Mouse (Mus musculus) CH12.LX (cell line): ENCODE results near the gene Gas7. TPM values are rescaled to one million over a fixed set of nuclear protein-coding genes. Genes with fewer than 3 reads are reported as not detected.

Experiments used
- DNase-seq: peaks from one replicate; pipeline ENCODE4 v3.0.0-alpha.2; 2013; ENCODE audit errors: extremely low read depth
- H3K27ac ChIP-seq: 2 replicates; pipeline ENCODE4 v1.5.1; 2012; ENCODE audit warnings: low read depth, mild to moderate bottlenecking, control low read depth, moderate library complexity; ENCODE audit not compliant: insufficient read depth
- H3K27me3 ChIP-seq: replicated peaks from 2 replicates; pipeline ENCODE3; 2012; ENCODE audit warnings: inconsistent platforms
- H3K36me3 ChIP-seq, 2 experiments: replicated peaks in 1 of 2; 2 replicates each; pipeline versions ENCODE3 to v1.6.1; 2012; ENCODE audit warnings: inconsistent platforms in 1 of 2, low read length in 1 of 2, mild to moderate bottlenecking in 1 of 2, mixed read lengths in 1 of 2, moderate library complexity in 1 of 2; ENCODE audit not compliant: control insufficient read depth in 1 of 2, insufficient read depth in 1 of 2
- H3K4me1 ChIP-seq, 2 experiments: 2 replicates each; pipeline ENCODE4 v1.6.1; 2012; ENCODE audit warnings: inconsistent platforms in 1 of 2, moderate library complexity in 1 of 2; ENCODE audit not compliant: insufficient read depth in 2 of 2, control insufficient read depth in 1 of 2
- H3K4me2 ChIP-seq: 2 replicates; pipeline ENCODE4 v1.6.1; 2012; ENCODE audit warnings: low read depth, mild to moderate bottlenecking, control low read depth; ENCODE audit not compliant: poor library complexity, insufficient read depth, severe bottlenecking
- H3K4me3 ChIP-seq, 3 experiments: fragments of 150-350 bp in 1 of 3; sonication (generic) in 1 of 3; replicated peaks in 1 of 3; 2 replicates each; pipeline versions ENCODE3 to v1.5.1; 2011 to 2012; ENCODE audit warnings: low read depth in 2 of 3, low read length in 2 of 3, mild to moderate bottlenecking in 2 of 3, moderate library complexity in 2 of 3, control low read depth in 1 of 3, improper control_type of control experiment in 1 of 3, inconsistent platforms in 1 of 3, mixed read lengths in 1 of 3; ENCODE audit not compliant: poor library complexity in 1 of 3
- H3K79me2 ChIP-seq: replicated peaks from 2 replicates; pipeline ENCODE4 v1.6.1; 2012; ENCODE audit warnings: mild to moderate bottlenecking, moderate library complexity; ENCODE audit not compliant: control insufficient read depth, poor library complexity, insufficient read depth, severe bottlenecking; ENCODE audit errors: extremely low read depth
- H3K9ac ChIP-seq: 2 replicates; pipeline ENCODE4 v1.6.1; 2012; ENCODE audit warnings: low read depth, mild to moderate bottlenecking, control low read depth, moderate library complexity; ENCODE audit not compliant: insufficient read depth
- H3K9me3 ChIP-seq: replicated peaks from 2 replicates; pipeline ENCODE3; 2012; ENCODE audit warnings: low read length, inconsistent platforms, mixed read lengths
- CHD1 ChIP-seq: IDR thresholded peaks from 2 replicates; pipeline ENCODE4 v1.6.1; 2012; ENCODE audit warnings: low read depth, low read length, improper control_type of control experiment, inconsistent platforms
- CHD2 ChIP-seq: IDR thresholded peaks from 2 replicates; pipeline ENCODE4 v1.6.1; 2011; ENCODE audit warnings: low read length, improper control_type of control experiment
- E2F4 ChIP-seq: IDR thresholded peaks from 2 replicates; pipeline ENCODE4 v1.6.1; 2011; ENCODE audit warnings: low read depth, low read length, improper control_type of control experiment; ENCODE audit not compliant: insufficient replicate concordance
- ELF1 ChIP-seq: IDR thresholded peaks from 2 replicates; pipeline ENCODE4 v1.6.1; 2014; ENCODE audit warnings: low read depth, mild to moderate bottlenecking, inconsistent platforms, low read length, improper control_type of control experiment
- EP300 ChIP-seq: IDR thresholded peaks from 2 replicates; pipeline ENCODE4 v1.6.1; 2011; ENCODE audit warnings: low read length, improper control_type of control experiment
- ETS1 ChIP-seq: conservative IDR thresholded peaks from 2 replicates; pipeline ENCODE4 v1.6.1; 2012; ENCODE audit warnings: low read depth, mild to moderate bottlenecking, inconsistent platforms, low read length, improper control_type of control experiment, moderate library complexity
- IRF4 ChIP-seq: IDR thresholded peaks from 2 replicates; pipeline ENCODE4 v1.6.1; 2014; ENCODE audit warnings: low read depth, mild to moderate bottlenecking, inconsistent platforms, low read length, improper control_type of control experiment
- JUN ChIP-seq: IDR thresholded peaks from 2 replicates; pipeline ENCODE4 v1.6.1; 2011; ENCODE audit warnings: low read depth, mild to moderate bottlenecking, low read length, improper control_type of control experiment, moderate library complexity; ENCODE audit not compliant: insufficient read depth
- JUND ChIP-seq: conservative IDR thresholded peaks from 2 replicates; pipeline ENCODE4 v1.6.1; 2011; ENCODE audit warnings: low read depth, low read length, improper control_type of control experiment
- MAFK ChIP-seq: IDR thresholded peaks from 2 replicates; pipeline ENCODE4 v1.6.1; 2011; ENCODE audit warnings: low read length, improper control_type of control experiment; ENCODE audit not compliant: insufficient replicate concordance
- MAX ChIP-seq: IDR thresholded peaks from 2 replicates; pipeline ENCODE4 v1.6.1; 2011; ENCODE audit warnings: low read length, improper control_type of control experiment
- MAZ ChIP-seq: IDR thresholded peaks from 2 replicates; pipeline ENCODE4 v1.6.1; 2012; ENCODE audit warnings: low read depth, mild to moderate bottlenecking, inconsistent platforms, low read length, improper control_type of control experiment, moderate library complexity
- MEF2A ChIP-seq: IDR thresholded peaks from 2 replicates; pipeline ENCODE4 v1.6.1; 2014; ENCODE audit warnings: low read depth, mild to moderate bottlenecking, inconsistent platforms, low read length, improper control_type of control experiment, borderline replicate concordance
- MXI1 ChIP-seq: IDR thresholded peaks from 2 replicates; pipeline ENCODE4 v1.6.1; 2011; ENCODE audit warnings: mild to moderate bottlenecking, low read depth, low read length, improper control_type of control experiment
- NELFE ChIP-seq: IDR thresholded peaks from 2 replicates; pipeline ENCODE4 v1.6.1; 2011; ENCODE audit warnings: low read depth, low read length, improper control_type of control experiment
- NRF1 ChIP-seq: IDR thresholded peaks from 2 replicates; pipeline ENCODE4 v1.6.1; 2014; ENCODE audit warnings: low read depth, mild to moderate bottlenecking, inconsistent platforms, low read length, improper control_type of control experiment, moderate library complexity
- PAX5 ChIP-seq: IDR thresholded peaks from 2 replicates; pipeline ENCODE4 v1.6.1; 2012; ENCODE audit warnings: low read length, inconsistent platforms, mixed read lengths
- POLR2A ChIP-seq: IDR thresholded peaks from 2 replicates; pipeline ENCODE4 v1.6.1; 2011; ENCODE audit warnings: low read depth, mild to moderate bottlenecking, improper control_type of control experiment, low read length
- RAD21 ChIP-seq: IDR thresholded peaks from 2 replicates; pipeline ENCODE4 v1.6.1; 2011; ENCODE audit warnings: low read depth, mild to moderate bottlenecking, low read length, improper control_type of control experiment, moderate library complexity
- SMC3 ChIP-seq: IDR thresholded peaks from 2 replicates; pipeline ENCODE4 v1.6.1; 2011; ENCODE audit warnings: low read depth, low read length, improper control_type of control experiment
- TBP ChIP-seq: conservative IDR thresholded peaks from 2 replicates; pipeline ENCODE4 v1.6.1; 2011; ENCODE audit warnings: low read depth, low read length, improper control_type of control experiment
- TCF12 ChIP-seq: IDR thresholded peaks from 2 replicates; pipeline ENCODE4 v1.6.1; 2014; ENCODE audit warnings: low read depth, mild to moderate bottlenecking, inconsistent platforms, low read length, improper control_type of control experiment
- UBTF ChIP-seq: IDR thresholded peaks from 2 replicates; pipeline ENCODE4 v1.6.1; 2012; ENCODE audit warnings: low read depth, mild to moderate bottlenecking, inconsistent platforms, low read length, improper control_type of control experiment, moderate library complexity
- USF1 ChIP-seq: IDR thresholded peaks from 2 replicates; pipeline ENCODE4 v1.6.1; 2014; ENCODE audit warnings: low read depth, mild to moderate bottlenecking, inconsistent platforms, low read length, improper control_type of control experiment
- ZC3H11A ChIP-seq: IDR thresholded peaks from 2 replicates; pipeline ENCODE4 v1.6.1; 2012; ENCODE audit warnings: low read depth, mild to moderate bottlenecking, inconsistent platforms, low read length, improper control_type of control experiment
- ZKSCAN1 ChIP-seq: IDR thresholded peaks from 2 replicates; pipeline ENCODE4 v1.6.1; 2012; ENCODE audit warnings: low read depth, inconsistent platforms, low read length, improper control_type of control experiment, borderline replicate concordance
- ZMIZ1 ChIP-seq: IDR thresholded peaks from 2 replicates; pipeline ENCODE4 v1.6.1; 2012; ENCODE audit warnings: low read depth, mild to moderate bottlenecking, inconsistent platforms, low read length, improper control_type of control experiment
- ZNF384 ChIP-seq: IDR thresholded peaks from 2 replicates; pipeline ENCODE4 v1.6.1; 2012; ENCODE audit warnings: low read depth, low read length, improper control_type of control experiment, inconsistent platforms
- dilution Hi-C: fragments of 300-500 bp; cut with MboI; formaldehyde crosslinking; loops from 2 replicates; pipeline ENCODE4 v1.14.3; 2020; ENCODE audit warnings: low sequenced_read_pairs; ENCODE audit not compliant: extremely low pct_unique_long_range_greater_than_20kb, extremely low pct_ligation_motif_present
- in situ Hi-C: fragments of 300-500 bp; cut with MboI; formaldehyde crosslinking; loops from 3 replicates; pipeline ENCODE4 v1.14.3; 2019; ENCODE audit warnings: low sequenced_read_pairs, low pct_ligation_motif_present, low pct_unique_long_range_greater_than_20kb, mixed read lengths
- polyA plus RNA-seq: library from polyadenylated mRNA; unstranded; fragments of >175 nt; gene quantifications from 2 replicates; pipeline ENCODE4 v1.2.1, GENCODE M21; 2012; ENCODE audit warnings: low read depth; ENCODE audit not compliant: insufficient read length
- total RNA-seq, 2 experiments: library from RNA; depleted of rRNA; stranded (reverse); fragments of 300-350 nt in 1 of 2; fragments of >200 nt in 1 of 2; gene quantifications; 2 replicates each; pipeline ENCODE4 v1.2.3; 2012 to 2014

The Gas7 gene
- total and polyA plus RNA-seq, 3 experiments: 7.0 to 20.8 (median 7.0) TPM

DNA sequence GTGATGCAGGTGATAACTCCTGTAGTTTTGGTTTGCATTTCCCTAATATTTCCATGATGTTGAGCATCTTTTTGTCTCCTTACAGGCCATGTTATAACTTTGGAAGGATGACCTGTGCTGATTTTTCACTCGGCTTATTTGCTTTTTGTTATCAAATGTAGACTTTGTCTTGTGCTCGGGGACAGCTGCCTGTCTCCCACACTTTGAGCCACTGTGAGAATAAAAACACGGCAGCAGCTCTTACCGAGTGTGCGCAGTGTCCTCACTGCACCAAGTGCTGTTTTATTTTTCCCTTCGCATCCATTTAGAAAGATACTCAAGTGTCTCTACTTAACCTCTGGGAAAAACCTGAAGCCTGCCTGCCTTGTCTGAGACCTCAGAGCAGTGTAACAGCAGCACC lies 129.8 kb downstream of the Gas7 start:
- no peak overlapping the region for H3K27ac ChIP-seq
- peaks cover 35 to 64% of the 10 kb centered on the region in 2 experiments for H3K4me1 ChIP-seq
- no peaks in the 10 kb centered on the region for H3K9me3 ChIP-seq
- DNase-seq: no peak
- dilution Hi-C loops: no loop called here
- in situ Hi-C loops: no loop called here
- no peak overlapping the region for H3K4me3 ChIP-seq
- H3K27me3 ChIP-seq: no peaks in the 10 kb centered on the region
- H3K79me2 ChIP-seq: no peaks in the 10 kb centered on the region
- H3K9ac ChIP-seq: no peak overlapping the region
- no peak for TF ChIP-seq MAX
- TF ChIP-seq RAD21: no peak
- TF ChIP-seq MXI1: no peak
- TF ChIP-seq ELF1: no peak
- TF ChIP-seq UBTF: no peak
- TF ChIP-seq EP300: no peak
- no peak for TF ChIP-seq ZNF384
- no peak for TF ChIP-seq POLR2A
- no peak for TF ChIP-seq TCF12
- TF ChIP-seq MAZ: no peak
- TF ChIP-seq MAFK: no peak
- TF ChIP-seq JUND: no peak
- TF ChIP-seq NELFE: no peak
- no peak for TF ChIP-seq IRF4
- TF ChIP-seq SMC3: no peak
- no peak for TF ChIP-seq ZMIZ1
- TF ChIP-seq CHD2: no peak
- no peak for TF ChIP-seq ETS1
- TF ChIP-seq TBP: no peak
- TF ChIP-seq ZKSCAN1: no peak
- peaks cover 0 to 4% of the 10 kb centered on the region in 2 experiments for H3K36me3 ChIP-seq
- no peak overlapping the region for H3K4me2 ChIP-seq

- no peak overlapping the region for H3K4me2 ChIP-seq
- in situ Hi-C loops (no loop called here), dilution Hi-C loops (no loop called here)
- no peak overlapping the region for H3K4me3 ChIP-seq
- no peak overlapping the region for H3K9ac ChIP-seq
- H3K79me2 ChIP-seq: no peaks in the 10 kb centered on the region
- peaks cover 0 to 4% of the 10 kb centered on the region in 2 experiments for H3K36me3 ChIP-seq
- no peak overlapping the region for H3K27ac ChIP-seq
- TF ChIP-seq CHD1: no peak
- TF ChIP-seq TCF12: no peak
- no peak for TF ChIP-seq ZKSCAN1
- TF ChIP-seq IRF4: no peak
- no peak for TF ChIP-seq PAX5
- no peak for TF ChIP-seq USF1
- no peak for TF ChIP-seq NRF1
- no peak for TF ChIP-seq ZMIZ1
- no peak for TF ChIP-seq MEF2A
- no peak for TF ChIP-seq MAFK
- no peak for TF ChIP-seq ZC3H11A
- TF ChIP-seq CHD2: no peak
- TF ChIP-seq NELFE: no peak
- TF ChIP-seq E2F4: no peak
- no peak for TF ChIP-seq JUN
- H3K27me3 ChIP-seq: no peaks in the 10 kb centered on the region
- H3K9me3 ChIP-seq: no peaks in the 10 kb centered on the region
- DNase-seq: no peak
- H3K4me1 ChIP-seq: peaks cover 33 to 64% of the 10 kb centered on the region in 2 experiments
These were observed 130.4 kb downstream of the Gas7 start for GRCm38 (mm10) chr11:67585629-67586028.
